Mouse (Mus musculus) cerebellum, adult 2 months (tissue): ENCODE results near the gene Slit2.

ENCODE experiments used
- CTCF ChIP-seq: fragments of 200-500 bp; IDR thresholded peaks from 2 replicates; pipeline ENCODE4 v1.5.1; 2011; ENCODE audit warnings: low read depth, mild to moderate bottlenecking, control low read depth, low read length, moderate library complexity, borderline replicate concordance; ENCODE audit not compliant: insufficient read depth
- POLR2A ChIP-seq: fragments of 200-500 bp; IDR thresholded peaks from 2 replicates; pipeline ENCODE4 v1.6.1; 2011; ENCODE audit warnings: low read length, control low read depth, borderline replicate concordance; ENCODE audit not compliant: insufficient read depth

DNA sequence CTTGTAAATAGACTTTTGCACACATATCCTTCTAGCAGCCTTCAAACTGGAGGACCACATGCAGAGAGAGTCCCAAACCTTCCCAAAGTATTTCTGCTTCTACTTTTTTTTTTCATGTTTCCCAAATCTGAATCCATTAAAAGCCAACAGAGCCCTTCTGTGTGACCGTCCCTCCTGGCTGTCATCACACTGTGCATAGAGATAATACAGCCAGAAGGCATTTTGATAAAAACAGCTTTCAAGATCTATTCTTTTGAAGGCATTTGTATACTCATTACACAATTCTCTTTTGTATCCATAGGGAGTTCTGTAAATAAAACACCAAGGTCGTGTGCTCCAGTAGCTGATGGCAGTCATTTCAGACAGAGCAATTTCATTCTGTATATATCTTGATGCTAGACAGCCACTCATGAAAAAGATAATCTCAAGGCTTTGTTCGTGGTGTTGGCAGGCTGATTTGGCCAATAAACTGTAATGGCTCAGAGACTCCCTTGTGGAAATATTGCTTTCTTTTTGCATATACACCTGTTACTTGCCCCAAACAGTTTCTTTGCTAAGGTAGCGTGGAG lies 132.1 kb downstream of the Slit2 start:
- TF ChIP-seq POLR2A (no peak), CTCF (no peak)
